Mouse (Mus musculus) liver, embryonic 13.5 days (tissue): ENCODE data around the gene Adamts12. TPM values are rescaled to one million over a fixed set of nuclear protein-coding genes. Genes with fewer than 3 reads are reported as not detected.

Source experiments
- ATAC-seq: fragments of 200-750 bp; cut with Nextera tagmentation; 2 replicates; pipeline ENCODE4 v1.8.0; 2017; ENCODE audit warnings: low read depth, mild to moderate bottlenecking, moderate number of reproducible peaks, moderate library complexity
- DNase-seq: peaks from one replicate; pipeline ENCODE4 v3.0.0; 2022
- H3K27ac ChIP-seq: fragments of 300-500 bp; sonication (generic); 2 replicates; pipeline ENCODE4 v1.5.1; 2015; ENCODE audit warnings: moderate library complexity, mild to moderate bottlenecking, inconsistent platforms
- H3K27me3 ChIP-seq: fragments of 300-500 bp; sonication (generic); 2 replicates; pipeline ENCODE4 v1.6.1; 2015; ENCODE audit warnings: mild to moderate bottlenecking, inconsistent platforms
- H3K36me3 ChIP-seq: fragments of 300-500 bp; sonication (generic); 2 replicates; pipeline ENCODE4 v1.6.1; 2015; ENCODE audit warnings: mild to moderate bottlenecking, inconsistent platforms
- H3K4me1 ChIP-seq: fragments of 300-500 bp; sonication (generic); replicated peaks from 2 replicates; pipeline ENCODE4 v1.6.1; 2015; ENCODE audit warnings: inconsistent platforms
- H3K4me2 ChIP-seq: fragments of 300-500 bp; sonication (generic); 2 replicates; pipeline ENCODE4 v1.6.1; 2015; ENCODE audit warnings: inconsistent platforms, mild to moderate bottlenecking, moderate library complexity
- H3K4me3 ChIP-seq: fragments of 300-500 bp; sonication (generic); replicated peaks from 2 replicates; pipeline ENCODE4 v1.5.1; 2015; ENCODE audit warnings: mild to moderate bottlenecking, inconsistent platforms
- H3K9ac ChIP-seq: fragments of 300-500 bp; sonication (generic); 2 replicates; pipeline ENCODE4 v1.6.1; 2015; ENCODE audit warnings: mild to moderate bottlenecking, inconsistent platforms
- H3K9me3 ChIP-seq: fragments of 300-500 bp; sonication (generic); replicated peaks from 2 replicates; pipeline ENCODE4 v1.6.1; 2016; ENCODE audit warnings: inconsistent platforms
- WGBS: fragments of 180-500 bp; shearing (Covaris S2); methylation state at CpG from one replicate; pipeline ENCODE4 v1.1.7; 2015; ENCODE audit not compliant: insufficient replicate concordance; 5-methylcytosine and 5-hydroxymethylcytosine counted together
- polyA plus RNA-seq: library from polyadenylated mRNA; unstranded; fragments of >200 nt; fragmentation: Nextera tagmentation; extraction: Ambion mirVana; gene quantifications from 2 replicates; pipeline ENCODE4 v1.2.1, GENCODE M21; 2015

The Adamts12 gene
- polyA plus RNA-seq, 1 experiment from 2014 or later: 0.20 TPM

- Histone ChIP-seq H3K27me3 (no peaks in the 10 kb centered on the region), H3K9ac (no peak overlapping the region), H3K4me1 (no peaks in the 10 kb centered on the region), H3K4me3 (no peak overlapping the region), H3K36me3 (no peaks in the 10 kb centered on the region), H3K9me3 (no peaks in the 10 kb centered on the region), H3K27ac (no peak overlapping the region), H3K4me2 (no peak overlapping the region)
- no peak for DNase-seq
- WGBS: 81% methylated on average over 3 of the region's 3 CpGs
- ATAC-seq: no peak
Measured at GRCm38 (mm10) chr15:11083678-11084077, 19.1 kb downstream of the Adamts12 start.

- Histone ChIP-seq H3K27ac (no peak overlapping the region), H3K36me3 (no peaks in the 10 kb centered on the region), H3K4me1 (no peaks in the 10 kb centered on the region), H3K27me3 (no peaks in the 10 kb centered on the region), H3K9ac (no peak overlapping the region), H3K4me2 (no peak overlapping the region), H3K4me3 (no peak overlapping the region), H3K9me3 (no peaks in the 10 kb centered on the region)
- ATAC-seq (no peak), DNase-seq (no peak)
- 37% methylated on average over 9 of the region's 9 CpGs for WGBS
Measured at GRCm38 (mm10) chr15:11084241-11084992, 19.8 kb downstream of the Adamts12 start.

GRCm38 (mm10) chr15:11084993-11085365, 20.4 kb downstream of the Adamts12 start:
- Histone ChIP-seq H3K36me3 (no peaks in the 10 kb centered on the region), H3K9me3 (no peaks in the 10 kb centered on the region), H3K9ac (no peak overlapping the region), H3K4me3 (no peak overlapping the region), H3K4me1 (no peaks in the 10 kb centered on the region), H3K27me3 (no peaks in the 10 kb centered on the region), H3K4me2 (no peak overlapping the region), H3K27ac (no peak overlapping the region)
- WGBS: 42% methylated on average over 1 of the region's 1 CpGs
- DNase-seq: no peak
- no peak for ATAC-seq

- DNase-seq (no peak), ATAC-seq (no peak)
- 70% methylated on average over 3 of the region's 3 CpGs for WGBS
Measured at GRCm38 (mm10) chr15:11089494-11089893, 24.9 kb downstream of the Adamts12 start.

GRCm38 (mm10) chr15:11095566-11095965, 31.0 kb downstream of the Adamts12 start:
- H3K9me3 ChIP-seq: no peaks in the 10 kb centered on the region
- no peaks in the 10 kb centered on the region for H3K4me1 ChIP-seq
- H3K4me2 ChIP-seq: no peak overlapping the region
- DNase-seq (no peak), ATAC-seq (no peak)
- H3K4me3 ChIP-seq: no peak overlapping the region
- no peak overlapping the region for H3K9ac ChIP-seq
- H3K27ac ChIP-seq: no peak overlapping the region
- H3K36me3 ChIP-seq: no peaks in the 10 kb centered on the region
- 50% methylated on average over 3 of the region's 3 CpGs for WGBS
- H3K27me3 ChIP-seq: no peaks in the 10 kb centered on the region

More at GRCm38 (mm10) chr15:11089494-11089893, 24.9 kb downstream of the Adamts12 start:
- Histone ChIP-seq H3K4me3 (no peak overlapping the region), H3K4me1 (no peaks in the 10 kb centered on the region), H3K36me3 (no peaks in the 10 kb centered on the region), H3K27me3 (no peaks in the 10 kb centered on the region), H3K4me2 (no peak overlapping the region), H3K9ac (no peak overlapping the region), H3K9me3 (no peaks in the 10 kb centered on the region), H3K27ac (no peak overlapping the region)

- DNase-seq (no peak), ATAC-seq (no peak)
- Histone ChIP-seq H3K27ac (no peak overlapping the region), H3K27me3 (no peaks in the 10 kb centered on the region), H3K4me3 (no peak overlapping the region), H3K9ac (no peak overlapping the region), H3K4me1 (no peaks in the 10 kb centered on the region), H3K36me3 (no peaks in the 10 kb centered on the region), H3K4me2 (no peak overlapping the region), H3K9me3 (no peaks in the 10 kb centered on the region)
- WGBS: 49% methylated on average over 4 of the region's 4 CpGs
Measured at GRCm38 (mm10) chr15:11097967-11098702, 33.5 kb downstream of the Adamts12 start.

GRCm38 (mm10) chr15:11098940-11099339, 34.4 kb downstream of the Adamts12 start:
- WGBS: 58% methylated on average over 7 of the region's 7 CpGs
- Histone ChIP-seq H3K4me2 (no peak overlapping the region), H3K9ac (no peak overlapping the region), H3K27ac (no peak overlapping the region), H3K4me1 (no peaks in the 10 kb centered on the region), H3K36me3 (no peaks in the 10 kb centered on the region), H3K9me3 (no peaks in the 10 kb centered on the region), H3K4me3 (no peak overlapping the region), H3K27me3 (no peaks in the 10 kb centered on the region)
- DNase-seq: no peak
- ATAC-seq: no peak

- Histone ChIP-seq H3K9ac (no peak overlapping the region), H3K27me3 (no peaks in the 10 kb centered on the region), H3K4me2 (no peak overlapping the region), H3K4me1 (no peaks in the 10 kb centered on the region), H3K36me3 (no peaks in the 10 kb centered on the region), H3K4me3 (no peak overlapping the region), H3K27ac (no peak overlapping the region), H3K9me3 (no peaks in the 10 kb centered on the region)
- no peak for ATAC-seq
- 56% methylated on average over 4 of the region's 4 CpGs for WGBS
- DNase-seq: no peak
Measured at GRCm38 (mm10) chr15:11100917-11101316, 36.3 kb downstream of the Adamts12 start.

GRCm38 (mm10) chr15:11105101-11105500, 40.5 kb downstream of the Adamts12 start:
- Histone ChIP-seq H3K27ac (no peak overlapping the region), H3K9me3 (no peaks in the 10 kb centered on the region), H3K4me3 (no peak overlapping the region), H3K9ac (no peak overlapping the region), H3K36me3 (no peaks in the 10 kb centered on the region), H3K4me1 (no peaks in the 10 kb centered on the region), H3K27me3 (no peaks in the 10 kb centered on the region), H3K4me2 (no peak overlapping the region)
- DNase-seq (no peak), ATAC-seq (no peak)
- WGBS: 53% methylated on average over 2 of the region's 2 CpGs

GRCm38 (mm10) chr15:11107376-11107775, 42.8 kb downstream of the Adamts12 start:
- H3K27ac ChIP-seq: no peak overlapping the region
- WGBS: 56% methylated on average over 5 of the region's 5 CpGs
- H3K4me1 ChIP-seq: no peaks in the 10 kb centered on the region
- DNase-seq: no peak
- no peak for ATAC-seq
- no peak overlapping the region for H3K4me2 ChIP-seq
- H3K4me3 ChIP-seq: no peak overlapping the region
- no peak overlapping the region for H3K9ac ChIP-seq
- H3K27me3 ChIP-seq: no peaks in the 10 kb centered on the region
- no peaks in the 10 kb centered on the region for H3K9me3 ChIP-seq
- H3K36me3 ChIP-seq: no peaks in the 10 kb centered on the region

- 70% methylated on average over 8 of the region's 8 CpGs for WGBS
- H3K27ac ChIP-seq: no peak overlapping the region
- no peaks in the 10 kb centered on the region for H3K27me3 ChIP-seq
- H3K4me2 ChIP-seq: no peak overlapping the region
- H3K4me1 ChIP-seq: no peaks in the 10 kb centered on the region
- no peak overlapping the region for H3K9ac ChIP-seq
- no peaks in the 10 kb centered on the region for H3K9me3 ChIP-seq
- ATAC-seq (no peak), DNase-seq (no peak)
- H3K36me3 ChIP-seq: no peaks in the 10 kb centered on the region
- H3K4me3 ChIP-seq: no peak overlapping the region
Measured at GRCm38 (mm10) chr15:11114631-11115197, 50.1 kb downstream of the Adamts12 start.
